ENCODE assay signal across 34 mouse cellular contexts in genomic region chr13:51446550-51446949, GRCm38 (mm10).
"Had no signal": no experiment of that assay in that cellular context is flagged by ENCODE, and none has a peak within 500 bp of the region (broad histone marks: within the 10 kb centered on the region; RNA-seq: fewer than 3 reads in every experiment).

No protein-coding gene starts in this region.

- H3K36me3 ChIP-seq: heart, embryonic 12.5 days; heart, embryonic 13.5 days; heart, embryonic 15.5 days; hindbrain, embryonic 12.5 days; hindbrain, embryonic 13.5 days; hindbrain, embryonic 15.5 days; intestine, embryonic 15.5 days; kidney, embryonic 15.5 days had no signal

- H3K4me3 ChIP-seq: heart, embryonic 12.5 days; heart, embryonic 13.5 days; heart, embryonic 15.5 days; hindbrain, embryonic 10.5 days; hindbrain, embryonic 12.5 days; hindbrain, embryonic 13.5 days; hindbrain, embryonic 15.5 days; intestine, embryonic 15.5 days; kidney, embryonic 15.5 days; layer of hippocampus, adult 2 months; left cerebral cortex, adult 2 months had no signal

- H3K9me3 ChIP-seq: heart, embryonic 12.5 days; heart, embryonic 13.5 days; heart, embryonic 15.5 days; hindbrain, embryonic 10.5 days; hindbrain, embryonic 12.5 days; hindbrain, embryonic 13.5 days; hindbrain, embryonic 15.5 days; intestine, embryonic 15.5 days; kidney, embryonic 15.5 days had no signal

- H3K4me1 ChIP-seq: heart, embryonic 12.5 days; heart, embryonic 13.5 days; heart, embryonic 15.5 days; hindbrain, embryonic 10.5 days; hindbrain, embryonic 12.5 days; hindbrain, embryonic 13.5 days; hindbrain, embryonic 15.5 days; intestine, embryonic 15.5 days; kidney, embryonic 15.5 days had no signal

- ATAC-seq: hindbrain, embryonic 16.5 days; hindbrain, postnatal 0 days; inflammation-experienced regulatory T-cells, adult 6 months; intestine, embryonic 15.5 days; intestine, embryonic 16.5 days; intestine, postnatal 0 days had no signal

- H3K27ac ChIP-seq: heart, embryonic 13.5 days; heart, embryonic 15.5 days; hindbrain, embryonic 10.5 days; hindbrain, embryonic 12.5 days; hindbrain, embryonic 13.5 days; hindbrain, embryonic 14.5 days; hindbrain, embryonic 15.5 days; hindbrain, postnatal 0 days; intestine, embryonic 15.5 days; kidney, embryonic 15.5 days; kidney, postnatal 0 days; layer of hippocampus, adult 2 months; left cerebral cortex, adult 2 months had no signal

- H3K27me3 ChIP-seq: heart, embryonic 12.5 days; heart, embryonic 13.5 days; heart, embryonic 15.5 days; hindbrain, embryonic 12.5 days; hindbrain, embryonic 13.5 days; hindbrain, embryonic 15.5 days; intestine, embryonic 15.5 days; kidney, embryonic 15.5 days had no signal

- DNase-seq: heart, postnatal 10 days; heart, postnatal 14 days; heart, postnatal 36 days; heart, postnatal 4 days; kidney, adult 11 months; kidney, adult 18-20 months; kidney, adult 2 months; kidney, adult 8-10 months; kidney, adult 9 months; kidney, postnatal 10 days; kidney, postnatal 14 days; kidney, postnatal 25 days; kidney, postnatal 36 days; kidney, postnatal 4 days; layer of hippocampus, adult 9-11 months; layer of hippocampus, postnatal 36 days had no signal

- H3K9ac ChIP-seq: heart, embryonic 12.5 days; heart, embryonic 13.5 days; heart, embryonic 15.5 days; hindbrain, embryonic 12.5 days; hindbrain, embryonic 13.5 days; hindbrain, embryonic 14.5 days; hindbrain, embryonic 15.5 days; intestine, embryonic 15.5 days; kidney, embryonic 15.5 days had no signal

- H3K4me2 ChIP-seq: heart, embryonic 12.5 days; heart, embryonic 13.5 days; heart, embryonic 15.5 days; hindbrain, embryonic 12.5 days; hindbrain, embryonic 13.5 days; hindbrain, embryonic 14.5 days; hindbrain, embryonic 15.5 days; intestine, embryonic 15.5 days; kidney, embryonic 15.5 days had no signal
